Mouse (Mus musculus): ENCODE measurements at regions not wholly inside any gene's neighbourhood (a gene's known extent, or its start where the extent isn't known, plus 50 kb on each side); places are given as distances from the start of the nearest gene placed in this dataset.

DNA sequence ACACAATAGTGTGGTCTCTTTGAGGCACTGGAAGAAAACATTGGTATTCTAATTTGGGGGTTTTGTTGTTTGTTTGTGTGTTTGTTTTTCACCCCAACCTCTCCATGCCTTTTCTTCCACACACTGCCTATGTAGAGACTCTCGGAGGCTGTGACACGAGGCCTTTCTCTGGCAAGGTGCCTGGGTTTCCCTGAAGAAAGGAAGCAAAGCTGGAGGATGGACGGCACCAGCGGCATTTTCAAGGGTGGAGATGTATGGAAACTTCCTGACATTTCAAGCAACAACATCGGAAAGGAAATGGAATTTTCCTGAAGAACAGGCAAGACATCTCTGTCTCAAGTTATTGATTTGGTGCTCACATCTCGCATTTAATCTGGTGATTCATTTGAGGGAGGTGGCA, 155.0 kb upstream of the Fggy start:
- 64% methylated on average over 6 of the region's 6 CpGs for WGBS

DNA sequence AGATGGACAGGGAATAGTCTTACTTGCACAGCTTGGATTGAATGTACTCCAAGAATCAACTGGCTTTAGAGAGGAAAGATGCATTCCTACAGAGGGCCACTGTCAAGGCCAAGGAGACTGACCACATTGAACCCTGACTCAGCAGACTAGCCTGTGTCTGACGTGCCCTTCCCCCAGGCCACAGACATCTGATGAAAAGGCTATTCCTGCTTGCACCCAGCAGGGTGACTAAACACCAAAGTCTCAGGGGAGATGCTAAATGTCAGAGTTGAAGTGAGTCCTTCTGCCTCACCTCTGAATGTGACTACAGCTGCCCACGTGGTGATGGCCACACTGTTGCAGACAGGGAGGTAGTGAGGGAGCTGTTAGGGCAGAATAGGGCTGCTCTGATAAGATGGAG, 140.2 kb upstream of the Fggy start:
- no peaks in the 10 kb centered on the region for H3K4me1 ChIP-seq (ENCODE audit: control insufficient read depth in 2 of 2, insufficient read depth in 2 of 2, low read length in 2 of 2)
- no peak overlapping the region for H3K27ac ChIP-seq (replicated peaks in 1 of 2; ENCODE audit: control insufficient read depth in 1 of 2, insufficient read depth in 1 of 2, low read depth in 2 of 2, low read length in 2 of 2)
- no peaks in the 10 kb centered on the region for H3K27me3 ChIP-seq (ENCODE audit: control insufficient read depth, insufficient read depth, low read length)
- no peaks in the 10 kb centered on the region for H3K36me3 ChIP-seq (ENCODE audit: control insufficient read depth, insufficient read depth, low read length)
- peaks cover 5% of the 10 kb centered on the region; the same call in 1 of the 2 replicates for H3K9me3 ChIP-seq (ENCODE audit: control insufficient read depth, low read length)
- no peak overlapping the region for H3K4me2 ChIP-seq (ENCODE audit: low read length)
- ATAC-seq (ENCODE audit: insufficient number of reproducible peaks, insufficient read depth, low FRiP score, low read depth) = no peak
- H3K4me3 ChIP-seq (ENCODE audit: control insufficient read depth in 1 of 2, insufficient read depth in 1 of 2, low read depth in 1 of 2, low read length in 2 of 2) = no peak overlapping the region
- 33% methylated on average over 2 of the region's 2 CpGs for WGBS
- no peak overlapping the region for H3K9ac ChIP-seq (ENCODE audit: low read length)

More for the DNA sequence above, 155.0 kb upstream of the Fggy start:
- Histone ChIP-seq H3K36me3 (ENCODE audit: control insufficient read depth, insufficient read depth, low read length) (no peaks in the 10 kb centered on the region), H3K9ac (ENCODE audit: low read length) (no peak overlapping the region), H3K9me3 (ENCODE audit: control insufficient read depth, low read length) (no peaks in the 10 kb centered on the region), H3K27me3 (ENCODE audit: control insufficient read depth, insufficient read depth, low read length) (no peaks in the 10 kb centered on the region), H3K4me1 (ENCODE audit: control insufficient read depth in 2 of 2, insufficient read depth in 2 of 2, low read length in 2 of 2) (no peaks in the 10 kb centered on the region), H3K4me2 (ENCODE audit: low read length) (no peak overlapping the region), H3K4me3 (ENCODE audit: control insufficient read depth in 1 of 2, insufficient read depth in 1 of 2, low read depth in 1 of 2, low read length in 2 of 2) (no peak overlapping the region), H3K27ac (replicated peaks in 1 of 2; ENCODE audit: control insufficient read depth in 1 of 2, insufficient read depth in 1 of 2, low read depth in 2 of 2, low read length in 2 of 2) (no peak overlapping the region)
- no peak for ATAC-seq (ENCODE audit: insufficient number of reproducible peaks, insufficient read depth, low FRiP score, low read depth)

DNA sequence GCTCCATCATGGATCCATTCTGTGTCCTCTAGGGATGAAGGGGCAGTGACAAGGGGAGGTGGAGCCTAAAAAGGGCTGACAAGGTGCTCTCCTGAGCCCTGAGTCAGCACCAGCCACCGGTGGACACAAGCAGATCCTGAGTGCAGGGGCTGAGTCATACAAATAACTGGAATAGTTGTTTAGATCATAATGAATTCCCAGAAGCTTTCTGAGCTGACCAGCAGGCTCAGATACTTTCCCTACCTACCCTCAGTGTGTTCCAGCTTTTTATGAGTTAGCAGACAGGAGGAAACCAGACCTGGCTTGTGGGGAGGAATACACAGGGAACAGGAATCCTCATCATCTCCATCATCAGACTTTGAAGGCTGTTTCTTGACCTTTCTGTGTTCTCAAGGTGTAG, 130.7 kb upstream of the Fggy start:
- 5% methylated on average over 1 of the region's 1 CpGs for WGBS
- Histone ChIP-seq H3K27ac (replicated peaks in 1 of 2; ENCODE audit: control insufficient read depth in 1 of 2, insufficient read depth in 1 of 2, low read depth in 2 of 2, low read length in 2 of 2) (no peak overlapping the region), H3K36me3 (ENCODE audit: control insufficient read depth, insufficient read depth, low read length) (no peaks in the 10 kb centered on the region), H3K4me2 (ENCODE audit: low read length) (no peak overlapping the region), H3K9ac (ENCODE audit: low read length) (no peak overlapping the region), H3K4me1 (ENCODE audit: control insufficient read depth in 2 of 2, insufficient read depth in 2 of 2, low read length in 2 of 2) (no peaks in the 10 kb centered on the region), H3K27me3 (ENCODE audit: control insufficient read depth, insufficient read depth, low read length) (no peaks in the 10 kb centered on the region), H3K4me3 (ENCODE audit: control insufficient read depth in 1 of 2, insufficient read depth in 1 of 2, low read depth in 1 of 2, low read length in 2 of 2) (no peak overlapping the region), H3K9me3 (ENCODE audit: control insufficient read depth, low read length) (no peaks in the 10 kb centered on the region)
- ATAC-seq (ENCODE audit: insufficient number of reproducible peaks, insufficient read depth, low FRiP score, low read depth) = no peak

DNA sequence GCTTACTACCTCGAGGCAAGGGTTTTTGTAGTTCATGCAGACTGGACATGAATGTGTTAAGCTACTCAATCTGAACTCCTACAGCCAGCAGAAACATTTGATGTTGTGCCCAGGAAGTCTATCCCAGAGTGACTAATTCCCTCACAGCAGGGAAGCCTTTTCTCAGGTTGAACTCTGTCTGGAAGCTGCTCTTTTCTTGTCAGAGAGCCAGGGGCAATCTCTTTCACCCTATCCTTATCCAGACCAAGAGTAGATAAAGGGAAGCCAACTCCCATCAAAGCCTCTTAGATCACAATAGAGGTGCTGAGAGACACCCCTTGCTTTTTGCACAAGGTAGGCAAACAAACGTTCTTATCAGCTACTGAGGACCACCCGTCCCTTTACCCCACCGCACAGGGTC, 122.8 kb upstream of the Fggy start:
- Histone ChIP-seq H3K27ac (replicated peaks in 1 of 2; ENCODE audit: control insufficient read depth in 1 of 2, insufficient read depth in 1 of 2, low read depth in 2 of 2, low read length in 2 of 2) (no peak overlapping the region), H3K27me3 (ENCODE audit: control insufficient read depth, insufficient read depth, low read length) (no peaks in the 10 kb centered on the region), H3K36me3 (ENCODE audit: control insufficient read depth, insufficient read depth, low read length) (no peaks in the 10 kb centered on the region), H3K4me2 (ENCODE audit: low read length) (no peak overlapping the region), H3K9me3 (ENCODE audit: control insufficient read depth, low read length) (no peaks in the 10 kb centered on the region), H3K9ac (ENCODE audit: low read length) (no peak overlapping the region), H3K4me1 (ENCODE audit: control insufficient read depth in 2 of 2, insufficient read depth in 2 of 2, low read length in 2 of 2) (peaks cover 2 to 10% of the 10 kb centered on the region in 2 experiments; a peak in 3 of 4 replicates), H3K4me3 (ENCODE audit: control insufficient read depth in 1 of 2, insufficient read depth in 1 of 2, low read depth in 1 of 2, low read length in 2 of 2) (no peak overlapping the region)
- peak; percentile 59; the same call in 1 of the 2 replicates for ATAC-seq (ENCODE audit: insufficient number of reproducible peaks, insufficient read depth, low FRiP score, low read depth)
- WGBS = 10% methylated on average over 4 of the region's 4 CpGs

GRCm38 (mm10) chr4:95435080-95435479, 122.2 kb upstream of the Fggy start:
- ATAC-seq (ENCODE audit: insufficient number of reproducible peaks, insufficient read depth, low FRiP score, low read depth) = no peak
- H3K36me3 ChIP-seq (ENCODE audit: control insufficient read depth, insufficient read depth, low read length) = no peaks in the 10 kb centered on the region
- no peak overlapping the region for H3K27ac ChIP-seq (replicated peaks in 1 of 2; ENCODE audit: control insufficient read depth in 1 of 2, insufficient read depth in 1 of 2, low read depth in 2 of 2, low read length in 2 of 2)
- H3K4me3 ChIP-seq (ENCODE audit: control insufficient read depth in 1 of 2, insufficient read depth in 1 of 2, low read depth in 1 of 2, low read length in 2 of 2) = no peak overlapping the region
- H3K9ac ChIP-seq (ENCODE audit: low read length) = no peak overlapping the region
- H3K9me3 ChIP-seq (ENCODE audit: control insufficient read depth, low read length) = no peaks in the 10 kb centered on the region
- no peaks in the 10 kb centered on the region for H3K27me3 ChIP-seq (ENCODE audit: control insufficient read depth, insufficient read depth, low read length)
- H3K4me1 ChIP-seq (ENCODE audit: control insufficient read depth in 2 of 2, insufficient read depth in 2 of 2, low read length in 2 of 2) = peaks cover 2 to 10% of the 10 kb centered on the region in 2 experiments; a peak in 3 of 4 replicates
- 53% methylated on average over 4 of the region's 4 CpGs for WGBS
- no peak overlapping the region for H3K4me2 ChIP-seq (ENCODE audit: low read length)

- ATAC-seq (ENCODE audit: insufficient number of reproducible peaks, insufficient read depth, low FRiP score, low read depth) = no peak
Measured at GRCm38 (mm10) chr4:95439834-95440233, 117.5 kb upstream of the Fggy start.

GRCm38 (mm10) chr4:95443854-95444811, 113.2 kb upstream of the Fggy start:
- ATAC-seq (ENCODE audit: insufficient number of reproducible peaks, insufficient read depth, low FRiP score, low read depth) = no peak
- Histone ChIP-seq H3K27me3 (ENCODE audit: control insufficient read depth, insufficient read depth, low read length) (no peaks in the 10 kb centered on the region), H3K27ac (replicated peaks in 1 of 2; ENCODE audit: control insufficient read depth in 1 of 2, insufficient read depth in 1 of 2, low read depth in 2 of 2, low read length in 2 of 2) (no peak overlapping the region), H3K4me2 (ENCODE audit: low read length) (no peak overlapping the region), H3K4me1 (ENCODE audit: control insufficient read depth in 2 of 2, insufficient read depth in 2 of 2, low read length in 2 of 2) (no peaks in the 10 kb centered on the region), H3K9me3 (ENCODE audit: control insufficient read depth, low read length) (no peaks in the 10 kb centered on the region), H3K9ac (ENCODE audit: low read length) (no peak overlapping the region), H3K36me3 (ENCODE audit: control insufficient read depth, insufficient read depth, low read length) (no peaks in the 10 kb centered on the region), H3K4me3 (ENCODE audit: control insufficient read depth in 1 of 2, insufficient read depth in 1 of 2, low read depth in 1 of 2, low read length in 2 of 2) (no peak overlapping the region)
- 63% methylated on average over 12 of the region's 12 CpGs for WGBS

More at GRCm38 (mm10) chr4:95439834-95440233, 117.5 kb upstream of the Fggy start:
- H3K36me3 ChIP-seq (ENCODE audit: control insufficient read depth, insufficient read depth, low read length) = no peaks in the 10 kb centered on the region
- no peaks in the 10 kb centered on the region for H3K9me3 ChIP-seq (ENCODE audit: control insufficient read depth, low read length)
- no peaks in the 10 kb centered on the region for H3K4me1 ChIP-seq (ENCODE audit: control insufficient read depth in 2 of 2, insufficient read depth in 2 of 2, low read length in 2 of 2)
- H3K4me2 ChIP-seq (ENCODE audit: low read length) = no peak overlapping the region
- no peaks in the 10 kb centered on the region for H3K27me3 ChIP-seq (ENCODE audit: control insufficient read depth, insufficient read depth, low read length)
- H3K9ac ChIP-seq (ENCODE audit: low read length) = no peak overlapping the region
- 14% methylated on average over 1 of the region's 1 CpGs for WGBS
- no peak overlapping the region for H3K27ac ChIP-seq (replicated peaks in 1 of 2; ENCODE audit: control insufficient read depth in 1 of 2, insufficient read depth in 1 of 2, low read depth in 2 of 2, low read length in 2 of 2)
- no peak overlapping the region for H3K4me3 ChIP-seq (ENCODE audit: control insufficient read depth in 1 of 2, insufficient read depth in 1 of 2, low read depth in 1 of 2, low read length in 2 of 2)

Data from heart, embryonic 14.5 days (tissue).